Mouse (Mus musculus) kidney, adult 11 months (tissue): Measurements from ENCODE around the gene Rad54l2.
A peak's percentile ranks its signal among the peaks of the same experiment; 100 is the strongest.

ENCODE experiments used
- DNase-seq: peaks from one replicate; pipeline ENCODE4 v3.0.0; 2022

The Rad54l2 gene

GRCm38 (mm10) chr9:106675480-106675879 lies 113.5 kb downstream of the Rad54l2 start:
- DNase-seq: peak; percentile 75

- DNase-seq: no peak
These were observed 115.1 kb downstream of the Rad54l2 start for GRCm38 (mm10) chr9:106673860-106674259.

- DNase-seq: no peak
These were observed 124.1 kb downstream of the Rad54l2 start for GRCm38 (mm10) chr9:106664856-106665255.

GRCm38 (mm10) chr9:106664433-106664832 lies 124.6 kb downstream of the Rad54l2 start:
- DNase-seq: no peak

- DNase-seq: no peak
These were observed 125.8 kb downstream of the Rad54l2 start for GRCm38 (mm10) chr9:106663200-106663599.

- DNase-seq: no peak
These were observed 129.1 kb downstream of the Rad54l2 start for GRCm38 (mm10) chr9:106659935-106660334.

- no peak for DNase-seq
These were observed 129.6 kb downstream of the Rad54l2 start for GRCm38 (mm10) chr9:106659441-106659840.

- DNase-seq: no peak
These were observed 131.4 kb downstream of the Rad54l2 start for GRCm38 (mm10) chr9:106657592-106657991.

GRCm38 (mm10) chr9:106656820-106657219 lies 132.2 kb downstream of the Rad54l2 start:
- DNase-seq: no peak

GRCm38 (mm10) chr9:106655884-106656720 lies 132.9 kb downstream of the Rad54l2 start, which contains the start of gene Grm2:
Gene Grm2, minus strand, starts transcription at chr9:106656082.
- peak; percentile 26 for DNase-seq

- DNase-seq: no peak
These were observed 136.3 kb downstream of the Rad54l2 start for GRCm38 (mm10) chr9:106652720-106653119.

GRCm38 (mm10) chr9:106647226-106647625 lies 141.8 kb downstream of the Rad54l2 start:
- DNase-seq: no peak

GRCm38 (mm10) chr9:106645684-106646271 lies 143.2 kb downstream of the Rad54l2 start:
- DNase-seq: no peak

- DNase-seq: no peak
These were observed 145.2 kb downstream of the Rad54l2 start for GRCm38 (mm10) chr9:106643787-106644186.

- peak; percentile 60 for DNase-seq
These were observed 145.9 kb downstream of the Rad54l2 start for GRCm38 (mm10) chr9:106643128-106643527.

GRCm38 (mm10) chr9:106641346-106641745 lies 147.6 kb downstream of the Rad54l2 start:
- DNase-seq: no peak

- no peak for DNase-seq
These were observed 150.8 kb downstream of the Rad54l2 start for GRCm38 (mm10) chr9:106638154-106638553.
